Mouse (Mus musculus) forebrain, embryonic 16.5 days (tissue): ENCODE measurements around the gene Cck. TPM values are rescaled to one million over a fixed set of nuclear protein-coding genes. Genes with fewer than 3 reads are reported as not detected.
"Not testable (repeated sequence)": the region's sequence is repeated elsewhere in the genome, so short reads cannot be mapped to it uniquely, and the experiment has no call there.

ENCODE experiments used
- ATAC-seq: fragments of 200-750 bp; cut with Nextera tagmentation; 2 replicates; pipeline ENCODE4 v1.8.0; 2017; ENCODE audit warnings: mild to moderate bottlenecking, moderate library complexity
- H3K27ac ChIP-seq: fragments of 300-500 bp; sonication (generic); 2 replicates; pipeline ENCODE4 v1.5.1; 2014; ENCODE audit warnings: low read length, control low read depth
- H3K27me3 ChIP-seq: fragments of 300-500 bp; sonication (generic); replicated peaks from 2 replicates; pipeline ENCODE4 v1.6.1; 2014; ENCODE audit warnings: low read length; ENCODE audit not compliant: control insufficient read depth, insufficient read depth
- H3K36me3 ChIP-seq: fragments of 300-500 bp; sonication (generic); 2 replicates; pipeline ENCODE4 v1.6.1; 2014; ENCODE audit not compliant: control insufficient read depth, insufficient read depth
- H3K4me1 ChIP-seq: fragments of 300-500 bp; sonication (generic); replicated peaks from 2 replicates; pipeline ENCODE4 v1.6.1; 2014; ENCODE audit warnings: low read length; ENCODE audit not compliant: control insufficient read depth, insufficient read depth
- H3K4me2 ChIP-seq: fragments of 300-500 bp; sonication (generic); 2 replicates; pipeline ENCODE4 v1.6.1; 2014; ENCODE audit warnings: mild to moderate bottlenecking, low read length, control low read depth
- H3K4me3 ChIP-seq: fragments of 300-500 bp; sonication (generic); replicated peaks from 2 replicates; pipeline ENCODE4 v1.5.1; 2014; ENCODE audit warnings: mild to moderate bottlenecking, low read length, control low read depth
- H3K9ac ChIP-seq: fragments of 300-500 bp; sonication (generic); replicated peaks from 2 replicates; pipeline ENCODE4 v1.6.1; 2014; ENCODE audit warnings: low read depth, low read length, control low read depth
- H3K9me3 ChIP-seq: fragments of 300-500 bp; sonication (generic); 2 replicates; pipeline ENCODE4 v1.6.1; 2016; ENCODE audit warnings: low read length; ENCODE audit not compliant: control insufficient read depth
- WGBS: fragments of 180-500 bp; shearing (Covaris S2); extraction: QIAGEN DNeasy Blood & Tissue Kit; methylation state at CpG from one replicate; pipeline ENCODE4 v1.1.7; 2014; 5-methylcytosine and 5-hydroxymethylcytosine counted together
- polyA plus RNA-seq: library from polyadenylated mRNA; unstranded; fragments of >200 nt; fragmentation: Nextera tagmentation; extraction: Ambion mirVana; gene quantifications from 2 replicates; pipeline ENCODE4 v1.2.1, GENCODE M21; 2015

The Cck gene
- polyA plus RNA-seq, 1 experiment from 2014 or later = 60.5 TPM

DNA sequence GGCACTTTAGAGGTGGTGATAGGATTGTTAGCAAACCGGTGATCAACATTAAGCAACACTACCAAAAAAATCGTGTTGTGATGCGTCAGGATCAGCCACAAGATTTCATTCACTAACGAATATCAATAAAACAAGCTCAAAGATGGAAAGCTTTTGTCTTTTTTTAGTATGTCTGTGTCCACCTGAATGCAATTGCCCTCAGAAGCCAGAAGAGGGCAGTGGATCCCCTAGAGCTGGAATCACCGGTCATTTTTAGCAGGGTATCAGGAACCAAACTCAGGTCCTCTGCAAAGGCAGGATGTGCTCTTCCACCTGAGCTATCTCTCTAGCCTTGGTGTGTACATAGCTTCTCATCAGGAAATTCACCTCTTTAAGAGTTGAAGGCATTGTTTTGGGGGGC is 20.7 kb downstream of the Cck start:
- Histone ChIP-seq H3K36me3 (no peaks in the 10 kb centered on the region), H3K9ac (no peak overlapping the region), H3K27ac (no peak overlapping the region), H3K4me3 (no peak overlapping the region), H3K27me3 (no peaks in the 10 kb centered on the region), H3K4me2 (no peak overlapping the region), H3K4me1 (peaks cover 12% of the 10 kb centered on the region), H3K9me3 (no peaks in the 10 kb centered on the region)
- ATAC-seq = no peak
- 86% methylated on average over 5 of the region's 5 CpGs for WGBS

DNA sequence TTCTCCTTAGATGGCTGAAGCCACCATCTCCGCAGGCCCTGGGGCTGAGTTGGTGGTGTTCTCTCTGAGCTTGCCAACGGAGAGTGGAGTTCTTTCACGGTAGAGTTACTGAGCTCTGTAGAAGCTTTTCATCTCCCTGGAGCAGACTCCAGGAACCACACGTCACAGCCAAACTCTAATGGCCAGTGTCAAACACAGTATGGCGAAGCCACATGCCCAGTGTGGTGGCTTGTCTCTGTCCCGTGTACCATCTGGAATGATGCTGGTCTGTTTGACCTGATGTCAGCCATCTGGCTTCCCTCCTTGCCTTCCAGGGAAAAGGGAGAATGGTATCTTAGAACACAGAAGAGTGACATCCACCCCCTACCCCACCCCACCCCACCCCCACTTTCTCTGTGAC is 25.8 kb downstream of the Cck start:
- 69% methylated on average over 6 of the region's 6 CpGs for WGBS
- no peaks in the 10 kb centered on the region for H3K9me3 ChIP-seq
- no peaks in the 10 kb centered on the region for H3K27me3 ChIP-seq
- H3K4me1 ChIP-seq = peaks cover 3% of the 10 kb centered on the region; the same call in 1 of the 2 replicates
- H3K9ac ChIP-seq = no peak overlapping the region
- H3K4me2 ChIP-seq = no peak overlapping the region
- no peak overlapping the region for H3K4me3 ChIP-seq
- no peak for ATAC-seq
- H3K27ac ChIP-seq = no peak overlapping the region
- H3K36me3 ChIP-seq = peaks cover 4% of the 10 kb centered on the region; the same call in 1 of the 2 replicates

DNA sequence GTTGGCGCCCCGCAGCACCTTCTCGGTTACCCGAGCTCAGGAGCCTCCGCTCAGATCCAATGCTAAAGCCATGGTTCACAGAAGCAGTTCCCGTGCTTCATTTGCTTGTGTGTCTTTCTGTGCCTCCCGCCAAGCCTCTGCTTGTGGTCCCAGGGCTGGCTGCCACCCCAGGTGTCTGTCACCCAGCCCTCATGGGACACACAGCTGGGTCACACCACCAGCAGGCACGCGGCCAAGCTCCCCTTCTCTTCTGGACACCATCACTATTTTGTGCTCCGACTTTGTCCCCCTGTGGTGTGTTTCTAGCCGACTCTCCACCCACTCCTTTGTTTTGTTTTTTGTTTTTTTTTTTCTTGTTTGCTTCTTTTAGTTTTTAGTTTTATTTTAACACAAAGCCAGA is 28.0 kb downstream of the Cck start:
- Histone ChIP-seq H3K36me3 (peaks cover 8% of the 10 kb centered on the region), H3K4me3 (no peak overlapping the region), H3K9ac (no peak overlapping the region), H3K27ac (no peak overlapping the region), H3K4me1 (peaks cover 3% of the 10 kb centered on the region; the same call in 1 of the 2 replicates), H3K4me2 (no peak overlapping the region), H3K9me3 (no peaks in the 10 kb centered on the region), H3K27me3 (no peaks in the 10 kb centered on the region)
- 65% methylated on average over 11 of the region's 11 CpGs for WGBS
- no peak for ATAC-seq

DNA sequence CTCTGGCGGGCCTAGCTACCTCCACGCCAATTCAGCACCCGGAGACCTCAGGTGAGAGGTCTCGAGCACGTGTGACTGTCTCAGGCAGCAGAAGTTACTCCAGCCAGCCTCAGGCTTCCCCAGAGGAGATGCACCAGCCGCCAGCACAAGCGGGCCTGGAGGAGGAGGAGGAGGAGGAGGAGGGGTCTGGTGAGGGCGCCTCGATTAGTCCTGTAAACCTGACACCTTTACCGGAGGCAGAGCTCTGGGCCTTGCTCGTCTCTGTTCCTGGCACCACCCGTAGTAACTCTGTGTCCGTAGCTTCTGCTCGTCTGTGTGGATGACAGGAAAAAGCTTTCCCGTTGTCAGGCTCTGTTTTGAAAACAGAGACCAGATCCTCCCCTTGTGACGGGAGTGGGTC is 35.0 kb downstream of the Cck start:
- Histone ChIP-seq H3K9ac (no peak overlapping the region), H3K4me2 (no peak overlapping the region), H3K27me3 (no peaks in the 10 kb centered on the region), H3K36me3 (peaks cover 17% of the 10 kb centered on the region), H3K9me3 (no peaks in the 10 kb centered on the region), H3K4me3 (no peak overlapping the region), H3K4me1 (no peaks in the 10 kb centered on the region), H3K27ac (no peak overlapping the region)
- WGBS = 91% methylated on average over 15 of the region's 16 CpGs
- ATAC-seq = no peak

DNA sequence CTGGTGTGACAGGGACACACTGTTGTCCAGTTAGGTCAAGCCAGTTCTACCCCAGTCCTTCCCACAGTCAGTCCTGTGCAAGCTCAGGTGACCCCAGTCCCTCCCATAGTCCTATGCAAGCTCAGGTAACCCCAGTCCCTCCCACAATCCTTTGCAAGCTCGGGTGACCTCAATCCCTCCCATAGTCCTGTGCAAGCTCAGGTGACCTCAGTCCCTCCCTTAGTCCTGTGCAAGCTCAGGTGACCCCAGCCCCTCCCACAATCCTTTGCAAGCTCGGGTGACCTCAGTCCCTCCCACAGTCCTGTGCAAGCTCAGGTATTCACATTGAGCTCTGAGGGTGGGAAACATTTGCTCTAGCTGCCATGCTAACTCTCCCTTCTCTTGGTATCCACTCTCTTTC is 35.5 kb downstream of the Cck start:
- Histone ChIP-seq H3K27ac (no peak overlapping the region), H3K36me3 (peaks cover 17% of the 10 kb centered on the region), H3K4me2 (no peak overlapping the region), H3K27me3 (no peaks in the 10 kb centered on the region), H3K4me1 (no peaks in the 10 kb centered on the region), H3K9me3 (no peaks in the 10 kb centered on the region), H3K9ac (no peak overlapping the region), H3K4me3 (no peak overlapping the region)
- ATAC-seq = no peak
- WGBS = 74% methylated on average over 2 of the region's 2 CpGs

DNA sequence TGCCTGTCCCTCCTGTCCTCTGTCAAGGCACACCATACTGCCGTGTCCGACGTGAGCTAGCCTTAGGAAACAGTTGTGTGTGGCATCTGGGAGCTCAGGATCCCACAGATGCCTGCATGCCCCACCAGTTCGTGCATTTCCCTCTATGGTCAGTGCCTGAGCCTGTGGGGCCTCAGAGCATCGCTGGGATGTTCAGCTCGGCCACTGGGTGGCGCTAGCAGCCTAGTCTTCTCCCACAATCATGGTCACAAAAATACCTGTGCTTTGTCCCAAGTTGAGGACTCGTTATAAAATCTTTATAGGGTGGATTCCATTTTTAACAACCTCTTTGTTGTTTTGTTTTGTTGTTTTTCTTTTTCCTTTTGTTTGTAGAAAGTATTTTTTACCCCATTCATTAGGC is 37.0 kb downstream of the Cck start:
- 27% methylated on average over 8 of the region's 8 CpGs for WGBS
- Histone ChIP-seq H3K36me3 (peaks cover 22% of the 10 kb centered on the region), H3K27me3 (no peaks in the 10 kb centered on the region), H3K9me3 (no peaks in the 10 kb centered on the region), H3K4me2 (no peak overlapping the region), H3K4me3 (no peak overlapping the region), H3K4me1 (no peaks in the 10 kb centered on the region), H3K27ac (no peak overlapping the region), H3K9ac (no peak overlapping the region)
- no peak for ATAC-seq

DNA sequence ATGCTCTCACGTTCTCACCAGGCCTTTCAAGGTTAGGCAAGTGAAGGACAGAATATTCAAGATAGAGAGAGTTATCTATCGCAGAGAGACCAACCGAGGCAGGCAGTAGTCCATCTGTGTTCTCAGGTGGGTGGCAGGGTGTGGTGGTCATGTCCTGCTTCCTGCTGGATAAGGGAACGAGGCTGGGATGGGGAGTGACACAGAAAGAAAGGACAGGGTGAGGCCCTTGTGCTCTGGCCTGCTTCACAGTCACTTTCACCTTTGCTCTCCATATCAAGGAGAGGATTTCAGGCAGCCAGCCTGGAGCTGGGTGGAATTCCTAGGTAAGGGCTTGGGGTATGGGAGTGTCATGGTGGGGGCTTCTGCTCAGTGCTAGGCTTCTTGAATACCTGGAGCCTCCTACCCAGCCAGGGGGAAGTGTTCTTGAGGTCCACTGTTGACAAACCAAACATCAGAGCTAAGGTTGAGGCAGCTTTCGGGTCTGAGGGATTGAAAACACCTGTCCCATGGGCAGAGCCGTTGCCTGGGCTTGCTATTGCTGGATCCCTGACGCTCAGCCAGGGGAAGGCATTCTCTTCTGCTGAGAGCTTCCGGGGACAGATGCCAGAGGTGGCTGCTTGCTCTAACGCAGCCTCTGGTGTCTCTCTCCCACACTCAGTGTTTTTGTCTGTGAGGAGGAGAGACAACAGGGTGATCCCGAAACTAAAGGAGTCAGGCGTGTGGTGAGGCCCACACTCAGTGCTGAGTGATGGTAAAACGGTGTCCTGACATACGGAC is 38.6 kb downstream of the Cck start:
- peaks cover 27% of the 10 kb centered on the region for H3K36me3 ChIP-seq
- H3K9ac ChIP-seq = no peak overlapping the region
- no peak overlapping the region for H3K27ac ChIP-seq
- H3K4me1 ChIP-seq = no peaks in the 10 kb centered on the region
- no peaks in the 10 kb centered on the region for H3K9me3 ChIP-seq
- ATAC-seq = no peak
- WGBS = 89% methylated on average over 13 of the region's 13 CpGs
- no peaks in the 10 kb centered on the region for H3K27me3 ChIP-seq
- no peak overlapping the region for H3K4me2 ChIP-seq
- no peak overlapping the region for H3K4me3 ChIP-seq

DNA sequence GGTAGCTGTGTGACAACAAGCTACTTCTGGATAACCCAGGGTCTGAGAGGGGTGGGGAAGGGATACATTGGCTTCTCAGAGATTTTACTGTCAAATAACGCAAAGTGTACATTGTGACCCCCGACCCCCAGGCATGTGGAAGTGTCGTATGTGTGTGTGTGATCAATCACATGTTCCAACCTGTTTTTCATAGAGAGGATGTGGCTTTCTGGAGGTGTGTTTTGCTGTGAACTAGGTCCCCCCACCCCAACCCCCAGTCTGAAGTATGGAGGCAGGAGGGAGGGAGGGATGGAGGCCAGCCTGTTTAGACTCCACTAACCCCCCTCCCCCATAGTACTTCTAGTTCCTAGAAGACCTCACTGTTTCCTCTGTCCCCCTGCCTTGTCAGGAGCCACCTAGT is 40.6 kb downstream of the Cck start:
- WGBS = 88% methylated on average over 3 of the region's 3 CpGs

DNA sequence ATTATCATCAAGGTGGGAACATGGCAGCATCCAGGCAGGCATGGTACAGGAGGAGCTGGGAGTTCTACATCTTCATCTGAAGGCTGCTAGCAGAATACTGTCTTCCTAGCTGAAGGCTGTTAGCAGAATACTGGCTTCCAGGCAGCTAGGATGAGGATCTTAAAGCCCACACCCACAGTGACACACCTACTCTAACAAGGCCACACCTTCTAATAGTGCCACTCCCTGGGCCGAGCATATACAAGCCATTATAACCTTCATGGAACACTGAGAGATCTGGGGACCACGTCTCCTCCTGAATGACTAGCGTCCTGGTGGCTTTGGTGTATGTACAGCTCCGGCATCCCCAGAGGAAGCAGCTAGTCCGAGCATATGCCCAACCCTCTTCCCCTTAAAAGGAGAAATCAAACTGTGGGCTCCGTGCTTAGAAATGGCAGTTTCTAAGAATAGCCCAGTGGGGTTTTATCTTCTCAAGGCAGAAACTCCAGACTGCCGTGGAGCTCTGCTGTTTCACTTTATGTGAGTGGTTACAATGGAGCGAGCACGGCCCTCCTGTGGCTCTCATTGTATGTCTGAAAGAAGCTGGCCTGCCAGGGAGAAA is 43.1 kb downstream of the Cck start:
- not testable (repeated sequence) for H3K4me1 ChIP-seq, H3K9me3 ChIP-seq, H3K27me3 ChIP-seq, H3K9ac ChIP-seq, H3K27ac ChIP-seq, H3K4me3 ChIP-seq, H3K4me2 ChIP-seq
- 0 out of 2 replicates have a peak, but pooled peaks have one; percentile 32 for ATAC-seq
- 41% methylated on average over 9 of the region's 9 CpGs for WGBS
- H3K36me3 ChIP-seq = peaks cover 26% of the 10 kb centered on the region

More for the DNA sequence above, 40.6 kb downstream of the Cck start:
- no peak for ATAC-seq
- no peak overlapping the region for H3K4me3 ChIP-seq
- H3K27me3 ChIP-seq = no peaks in the 10 kb centered on the region
- peaks cover 16% of the 10 kb centered on the region; the same call in 1 of the 2 replicates for H3K36me3 ChIP-seq
- no peaks in the 10 kb centered on the region for H3K4me1 ChIP-seq
- H3K4me2 ChIP-seq = no peak overlapping the region
- no peaks in the 10 kb centered on the region for H3K9me3 ChIP-seq
- no peak overlapping the region for H3K9ac ChIP-seq
- H3K27ac ChIP-seq = no peak overlapping the region
